Mouse (Mus musculus): ENCODE results near the gene 1500009L16Rik. TPM values are rescaled to one million over a fixed set of nuclear protein-coding genes. Genes with fewer than 3 reads are reported as not detected.

1500009L16Rik gene
- polyA plus RNA-seq, 1 experiment from 2014 or later: 25.5 TPM

- no peaks in the 10 kb centered on the region for H3K27me3 ChIP-seq (replicated peaks; ENCODE audit: control insufficient read depth, insufficient read depth, low read length)
- H3K4me3 ChIP-seq (ENCODE audit: low read depth, low read length): no peak overlapping the region
- 85% methylated on average over 6 of the region's 6 CpGs for WGBS
- H3K4me2 ChIP-seq (ENCODE audit: low read length): no peak overlapping the region
- no peaks in the 10 kb centered on the region for H3K9me3 ChIP-seq (ENCODE audit: control insufficient read depth, low read length)
- H3K9ac ChIP-seq (ENCODE audit: low read length): no peak overlapping the region
- no peak overlapping the region for H3K27ac ChIP-seq (ENCODE audit: low read depth)
- H3K4me1 ChIP-seq (replicated peaks; ENCODE audit: control insufficient read depth, insufficient read depth, low read length): peaks cover 9% of the 10 kb centered on the region
- no peaks in the 10 kb centered on the region for H3K36me3 ChIP-seq (ENCODE audit: control insufficient read depth, insufficient read depth, low read length)
- DNase-seq (ENCODE audit: low spot score) (no peak), ATAC-seq (replicated peaks; ENCODE audit: low FRiP score, low TSS enrichment, low read depth) (no peak)
Measured at GRCm38 (mm10) chr10:83804021-83804420, 81.4 kb downstream of the 1500009L16Rik start.

GRCm38 (mm10) chr10:83805201-83805718 is 82.6 kb downstream of the 1500009L16Rik start:
- Histone ChIP-seq H3K27me3 (replicated peaks; ENCODE audit: control insufficient read depth, insufficient read depth, low read length) (no peaks in the 10 kb centered on the region), H3K4me2 (ENCODE audit: low read length) (peak overlapping the region; percentile 6; the same call in 1 of the 2 replicates), H3K4me3 (ENCODE audit: low read depth, low read length) (no peak overlapping the region), H3K9ac (ENCODE audit: low read length) (no peak overlapping the region), H3K36me3 (ENCODE audit: control insufficient read depth, insufficient read depth, low read length) (no peaks in the 10 kb centered on the region), H3K27ac (ENCODE audit: low read depth) (peak overlapping the region; percentile 33; the same call in 1 of the 2 replicates), H3K9me3 (ENCODE audit: control insufficient read depth, low read length) (no peaks in the 10 kb centered on the region), H3K4me1 (replicated peaks; ENCODE audit: control insufficient read depth, insufficient read depth, low read length) (peaks cover 9% of the 10 kb centered on the region)
- DNase-seq (ENCODE audit: low spot score): peak; percentile 60
- 26% methylated on average over 11 of the region's 11 CpGs for WGBS
- ATAC-seq (replicated peaks; ENCODE audit: low FRiP score, low TSS enrichment, low read depth): 0 out of 2 replicates have a peak, but pooled peaks have one; percentile 68

GRCm38 (mm10) chr10:83807251-83807650 is 84.6 kb downstream of the 1500009L16Rik start:
- Histone ChIP-seq H3K4me1 (replicated peaks; ENCODE audit: control insufficient read depth, insufficient read depth, low read length) (peaks cover 9% of the 10 kb centered on the region), H3K9me3 (ENCODE audit: control insufficient read depth, low read length) (no peaks in the 10 kb centered on the region), H3K4me2 (ENCODE audit: low read length) (no peak overlapping the region), H3K36me3 (ENCODE audit: control insufficient read depth, insufficient read depth, low read length) (no peaks in the 10 kb centered on the region), H3K4me3 (ENCODE audit: low read depth, low read length) (no peak overlapping the region), H3K9ac (ENCODE audit: low read length) (no peak overlapping the region), H3K27me3 (replicated peaks; ENCODE audit: control insufficient read depth, insufficient read depth, low read length) (no peaks in the 10 kb centered on the region), H3K27ac (ENCODE audit: low read depth) (no peak overlapping the region)
- ATAC-seq (replicated peaks; ENCODE audit: low FRiP score, low TSS enrichment, low read depth) (no peak), DNase-seq (ENCODE audit: low spot score) (no peak)
- 79% methylated on average over 8 of the region's 8 CpGs for WGBS

Other genes starting within 250 kb of the 1500009L16Rik start
- gene Aldh1l2, start 188.7 kb upstream of the 1500009L16Rik start, polyA plus RNA-seq (2014; fragmentation: Nextera tagmentation; extraction: Ambion mirVana): 1.8 and 2.2 TPM in 2 replicates
- gene Washc4, start 179.1 kb upstream of the 1500009L16Rik start, polyA plus RNA-seq (2014; fragmentation: Nextera tagmentation; extraction: Ambion mirVana): 39.5 and 42.2 TPM in 2 replicates
- gene Appl2, start 74.1 kb upstream of the 1500009L16Rik start, polyA plus RNA-seq (2014; fragmentation: Nextera tagmentation; extraction: Ambion mirVana): 37.7 and 44.4 TPM in 2 replicates

All from intestine, embryonic 14.5 days (tissue).